Mouse (Mus musculus): ENCODE measurements around the gene Hdac7.
A peak's percentile ranks its signal among the peaks of the same experiment; 100 is the strongest.

The Hdac7 gene

DNA sequence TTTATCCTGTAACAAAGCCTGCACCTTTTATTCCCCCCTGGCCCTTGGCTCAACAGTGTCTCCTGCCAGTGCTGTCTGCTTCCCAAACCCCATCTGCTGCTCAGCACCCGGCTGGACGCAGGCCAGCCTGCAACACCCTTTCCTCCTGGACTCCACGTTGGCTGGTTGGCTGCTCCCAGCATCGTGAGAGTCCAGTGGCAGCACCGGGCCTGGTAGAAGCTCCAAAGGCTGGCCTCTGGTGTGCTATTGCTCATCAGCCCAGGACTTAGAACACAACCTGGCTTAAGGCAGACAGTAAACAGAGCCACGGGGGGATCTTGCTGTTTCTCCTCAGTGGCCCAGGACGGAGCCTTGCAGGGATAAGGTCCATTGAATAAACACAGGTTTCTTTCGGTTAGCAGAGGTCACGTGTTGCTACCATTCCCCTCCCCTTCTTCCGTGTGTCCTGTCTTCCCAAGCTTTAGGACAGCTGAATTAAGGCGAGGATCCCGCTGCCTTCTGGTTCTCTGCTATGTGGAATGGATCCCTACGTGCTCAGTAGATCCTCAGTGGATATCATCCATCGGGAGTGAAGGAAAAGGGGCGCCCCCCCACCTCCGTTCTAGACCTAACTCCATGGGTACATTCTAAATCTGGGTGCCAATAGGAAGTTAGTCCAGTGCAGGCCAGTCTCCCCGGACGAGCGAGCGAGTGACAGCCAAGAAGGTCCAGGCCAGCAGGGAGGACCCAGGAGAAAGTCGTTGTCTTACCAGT lies 30.7 kb downstream of the Hdac7 start:
- peak; percentile 84 to 86 for DNase-seq

DNA sequence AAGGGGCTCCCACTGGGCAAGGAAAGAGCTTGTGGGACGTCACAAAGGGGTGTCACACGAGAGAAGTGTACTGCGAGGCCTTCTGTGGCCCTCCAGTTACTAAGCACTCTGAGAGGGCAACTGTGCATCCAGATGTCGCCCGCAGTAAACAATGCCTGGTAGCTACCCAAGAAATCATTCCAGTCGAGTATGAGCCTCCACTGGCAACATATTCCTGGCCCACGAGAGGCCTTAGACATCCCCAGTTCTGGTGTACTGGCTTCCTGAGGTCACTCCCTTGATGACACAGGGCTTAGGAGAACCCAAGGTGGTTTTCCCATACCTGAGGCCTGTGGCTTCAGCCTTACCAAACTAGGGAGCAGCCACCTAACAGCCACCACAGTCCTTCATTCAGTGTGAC lies 31.4 kb downstream of the Hdac7 start:
- DNase-seq = no peak

DNA sequence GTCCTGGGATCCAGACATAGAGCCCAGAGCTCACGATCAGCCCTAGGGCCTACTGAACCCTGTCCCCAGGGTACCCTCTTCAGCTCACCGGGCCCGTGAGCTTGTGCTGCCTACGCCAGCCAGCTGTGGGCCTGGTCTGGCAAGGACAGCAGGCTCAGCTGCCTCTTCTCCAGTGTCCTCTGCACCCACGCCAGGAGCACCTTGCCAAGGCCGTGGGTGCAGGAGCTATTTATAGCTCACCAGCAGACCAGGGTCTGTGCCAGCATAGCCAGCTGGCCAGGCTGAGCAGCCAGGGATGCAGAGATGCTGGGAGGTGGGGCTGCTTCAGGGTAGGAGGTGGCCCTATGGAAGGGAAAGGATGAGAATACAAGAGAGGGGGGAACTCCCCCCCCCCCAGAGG lies 32.2 kb downstream of the Hdac7 start:
- peak; percentile 87 to 90 for DNase-seq

DNA sequence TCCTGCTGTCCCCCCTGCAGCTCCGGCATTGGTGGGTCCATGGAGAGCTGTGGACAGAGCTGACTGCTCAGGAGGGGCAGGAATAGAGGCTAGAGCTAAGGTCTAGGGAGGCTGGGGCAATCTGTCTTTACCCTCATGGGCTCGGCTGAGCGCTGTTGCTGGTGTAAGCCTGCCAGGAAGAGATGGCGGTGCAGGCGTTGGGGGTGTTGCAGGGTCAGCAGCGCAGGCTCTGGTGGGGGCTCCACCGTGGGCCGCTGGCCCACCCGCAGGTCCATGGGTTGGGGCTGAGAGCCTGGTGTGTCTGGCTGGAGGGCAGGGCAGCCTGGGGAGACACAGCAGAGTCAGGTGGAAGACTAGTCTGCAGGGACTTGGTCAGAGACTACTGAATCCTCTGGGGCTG lies 33.0 kb downstream of the Hdac7 start:
- no peak for DNase-seq

DNA sequence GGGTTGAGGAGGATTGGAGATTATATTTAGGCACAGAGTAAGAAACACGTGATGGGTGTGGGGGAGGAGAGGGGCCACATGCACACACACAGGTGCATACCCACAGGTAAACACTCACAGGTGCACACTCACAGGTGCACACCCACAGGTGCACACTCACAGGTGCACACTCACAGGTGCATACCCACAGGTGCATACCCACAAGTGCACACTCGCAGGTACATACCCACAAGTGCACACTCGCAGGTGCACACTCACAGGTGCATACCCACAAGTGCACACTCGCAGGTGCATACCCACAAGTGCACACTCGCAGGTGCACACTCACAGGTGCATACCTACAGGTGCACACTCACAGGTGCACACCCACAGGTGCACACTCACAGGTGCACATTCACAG lies 33.9 kb downstream of the Hdac7 start:
- no peak for DNase-seq

DNA sequence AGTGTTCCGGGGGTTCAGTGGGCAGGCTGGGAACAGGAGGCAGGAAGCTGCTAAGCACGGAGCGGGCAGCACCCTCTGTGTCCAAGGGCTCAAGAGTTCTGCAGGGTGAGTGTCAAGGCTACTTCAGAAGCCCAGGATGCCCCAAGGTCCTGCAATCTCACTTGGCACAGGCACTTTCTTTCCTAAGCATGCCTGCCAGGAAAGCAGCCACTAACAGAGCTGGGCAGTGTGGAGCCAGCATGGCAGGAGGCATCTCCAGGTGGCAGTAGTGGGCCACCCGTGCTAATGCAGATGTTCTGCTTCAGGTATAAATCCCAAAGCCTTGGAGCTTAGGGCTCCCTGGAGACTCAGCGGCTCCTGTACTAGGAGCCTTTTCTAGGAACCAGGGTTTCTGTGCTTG lies 34.4 kb downstream of the Hdac7 start:
- DNase-seq = peak; percentile 83 to 87

DNA sequence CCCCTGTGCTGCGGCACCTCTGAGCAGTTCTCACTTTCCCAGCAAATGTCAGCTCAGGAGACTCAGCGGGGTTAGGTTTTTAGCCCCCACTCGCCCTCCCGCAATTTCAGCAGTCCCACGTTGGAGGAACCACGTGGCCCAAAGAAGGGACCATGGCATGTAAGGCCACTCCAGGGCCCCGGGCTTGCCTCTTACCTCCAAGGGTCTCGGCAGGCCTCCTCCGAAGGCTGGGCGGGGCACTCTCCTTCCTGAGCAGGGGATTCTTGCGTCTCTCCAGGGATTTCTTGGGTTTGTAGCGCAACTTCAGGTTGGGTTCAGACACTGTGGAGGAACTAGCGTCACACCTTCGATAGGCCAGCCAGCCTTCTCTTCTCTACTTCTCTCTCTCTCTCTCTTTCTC lies 35.1 kb downstream of the Hdac7 start:
- no peak for DNase-seq

DNA sequence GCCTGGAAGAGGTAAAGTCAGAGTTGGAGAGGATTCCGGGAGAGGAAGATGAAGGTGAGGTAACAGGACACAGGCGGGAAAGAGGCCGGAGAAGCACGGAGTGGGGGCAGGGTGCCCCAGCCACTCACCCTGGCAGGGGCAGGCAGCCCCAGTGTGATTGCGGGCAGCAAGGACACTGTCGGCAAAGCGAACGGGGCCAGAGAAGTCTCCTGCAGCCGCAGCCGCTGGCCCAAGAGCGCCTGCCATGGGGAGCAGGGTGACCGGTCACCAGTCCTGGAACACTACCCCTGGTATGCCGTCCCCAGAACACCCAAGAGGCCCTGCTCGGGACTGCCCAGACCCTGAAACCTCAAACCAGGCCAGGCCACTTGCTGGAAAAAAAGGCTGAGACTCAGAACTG lies 35.8 kb downstream of the Hdac7 start:
- no peak for DNase-seq

DNA sequence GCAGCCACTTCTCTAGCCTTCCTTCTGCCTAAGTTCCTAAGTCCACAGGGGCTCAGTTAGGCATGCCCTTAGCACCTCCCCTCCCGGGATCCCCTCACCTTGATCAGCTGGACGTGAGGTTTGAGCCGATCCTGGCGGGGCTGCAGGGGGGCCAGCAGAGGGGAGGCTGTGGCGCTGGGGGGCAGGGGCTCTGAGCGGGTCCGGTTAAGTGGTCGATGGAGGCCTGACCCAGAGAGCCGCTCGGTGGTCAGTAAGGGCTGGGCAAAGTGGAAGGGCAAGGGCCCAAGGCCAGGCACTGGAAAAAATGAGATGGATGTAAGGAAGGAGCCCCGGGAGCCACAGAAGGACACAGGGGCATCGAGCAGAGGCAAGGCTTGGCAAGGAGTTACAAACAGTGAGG lies 36.4 kb downstream of the Hdac7 start:
- DNase-seq = no peak

DNA sequence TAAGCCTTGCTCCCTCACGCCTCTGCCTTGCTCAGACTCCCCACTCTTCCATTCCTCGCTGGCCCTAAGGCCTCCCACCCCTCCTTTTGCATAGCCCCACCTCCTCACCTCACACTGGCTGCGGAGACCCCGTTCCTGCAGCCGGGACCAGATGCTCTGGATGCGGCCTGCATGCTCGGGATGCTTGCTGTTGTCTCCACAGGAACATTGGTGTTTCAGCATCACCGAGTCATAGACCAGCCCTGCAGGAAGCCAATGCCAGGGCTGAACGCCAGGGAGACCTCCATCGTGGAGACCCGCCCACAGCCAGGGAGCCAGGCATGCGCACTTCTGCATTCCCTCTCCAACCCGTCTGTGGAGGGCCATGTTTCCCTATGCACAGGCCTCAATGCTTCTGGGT lies 41.7 kb downstream of the Hdac7 start:
- DNase-seq = no peak

DNA sequence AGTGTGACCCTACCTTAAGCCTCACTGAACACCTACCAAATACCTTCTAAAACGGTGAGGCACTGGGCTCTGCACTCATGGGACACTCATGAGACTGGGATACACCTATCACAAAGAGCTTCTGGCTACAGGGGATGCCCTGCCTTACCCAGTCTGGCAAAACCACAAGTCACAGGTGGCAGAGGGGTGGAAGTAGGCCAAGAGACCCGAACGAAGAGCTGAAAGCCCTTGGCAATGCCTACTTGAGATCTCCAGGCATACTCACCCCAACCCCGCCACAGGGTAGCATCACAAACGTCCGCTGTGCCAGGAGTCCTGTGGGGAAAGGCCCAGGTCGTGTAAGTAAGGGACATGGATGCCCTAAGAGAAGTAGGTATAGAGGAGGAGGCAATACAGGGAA lies 42.5 kb downstream of the Hdac7 start:
- no peak for DNase-seq

DNA sequence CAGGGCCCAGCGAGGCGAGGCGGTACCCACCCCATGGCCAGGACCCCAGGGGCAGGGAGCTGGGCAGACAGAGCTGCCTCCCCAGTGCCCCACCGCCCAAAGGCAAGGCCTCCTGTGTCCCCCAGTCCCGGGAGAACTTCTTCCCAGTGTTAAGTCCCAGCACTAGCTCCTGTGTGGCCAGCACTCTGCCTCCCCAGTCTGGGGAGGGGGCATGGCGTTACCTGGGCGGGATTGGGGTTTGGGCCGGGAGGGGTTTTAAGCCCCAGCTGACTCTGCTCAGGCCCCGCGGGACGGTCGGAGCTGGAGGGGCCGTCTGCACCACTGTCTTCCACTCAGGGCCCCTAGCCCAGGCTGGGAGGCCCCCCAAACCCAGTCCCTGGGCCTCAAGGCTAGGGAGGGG lies 43.4 kb downstream of the Hdac7 start:
- no peak for DNase-seq

DNA sequence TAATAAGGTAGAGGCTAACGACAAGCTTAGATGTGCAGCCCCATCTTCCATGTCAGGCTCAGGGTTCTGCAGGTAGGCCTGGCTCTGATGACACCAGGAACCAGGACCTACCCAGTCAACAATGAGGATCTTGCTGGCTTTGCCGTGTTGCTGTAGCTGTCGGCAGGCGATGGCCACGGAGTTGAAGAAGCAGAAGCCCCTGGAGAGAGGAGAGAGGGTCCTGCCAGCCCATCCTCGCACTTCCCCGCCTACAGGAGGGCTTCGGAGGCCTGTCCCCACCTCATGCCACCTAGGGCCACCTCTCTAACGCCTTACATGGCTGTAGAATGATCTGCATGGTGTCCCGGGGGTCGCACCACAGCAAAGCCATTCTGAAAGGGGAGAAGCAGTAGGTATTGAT lies 44.9 kb downstream of the Hdac7 start:
- DNase-seq = no peak

DNA sequence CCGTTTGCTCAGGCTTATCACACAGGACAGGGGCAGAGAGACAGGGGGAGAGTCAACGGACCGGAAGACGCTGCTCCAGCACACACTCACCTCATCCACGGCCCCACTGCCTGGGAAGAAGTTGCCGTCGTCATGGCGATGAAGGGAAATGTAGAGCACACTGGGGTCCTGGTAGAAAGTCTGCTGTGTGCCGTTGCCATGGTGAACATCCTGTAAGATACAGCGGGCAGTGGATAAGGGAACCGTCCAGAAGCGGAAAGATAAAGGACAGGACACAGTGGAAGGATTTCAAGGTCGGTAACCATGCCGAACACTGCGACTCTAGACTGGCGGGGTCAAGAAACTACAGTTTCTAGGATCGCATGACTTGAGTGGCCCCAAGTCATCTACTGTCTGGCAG lies 46.2 kb downstream of the Hdac7 start:
- DNase-seq = no peak

DNA sequence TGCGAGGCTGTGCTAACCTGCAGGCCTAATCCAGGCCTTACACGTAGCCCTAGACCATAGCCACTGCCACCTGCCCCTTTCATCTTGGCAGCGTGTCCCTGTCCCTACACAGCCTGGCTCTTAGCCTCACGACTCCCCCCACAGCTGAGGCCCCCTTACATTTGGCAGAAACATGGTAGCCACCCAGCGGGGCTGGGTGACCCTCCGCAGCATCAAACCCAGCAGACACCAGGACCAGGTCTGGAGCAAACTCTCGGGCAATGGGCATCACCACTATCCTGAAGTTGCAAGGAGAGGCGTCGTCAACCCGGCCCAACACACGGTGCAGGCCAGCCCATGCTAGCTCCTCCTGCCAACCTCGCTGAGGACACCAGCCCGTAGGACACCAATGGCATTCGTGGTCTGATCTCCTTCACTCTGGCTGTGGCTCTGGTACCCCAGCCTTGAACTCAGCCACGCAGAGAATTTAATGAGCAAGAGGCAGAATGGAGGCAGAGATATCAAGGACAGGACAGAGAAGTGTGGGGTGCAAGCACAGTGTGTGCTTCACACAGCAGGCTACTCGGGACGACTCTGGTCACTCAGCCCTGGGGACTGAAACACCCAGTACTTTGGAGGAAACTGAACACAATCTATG lies 47.5 kb downstream of the Hdac7 start:
- DNase-seq = no peak

DNA sequence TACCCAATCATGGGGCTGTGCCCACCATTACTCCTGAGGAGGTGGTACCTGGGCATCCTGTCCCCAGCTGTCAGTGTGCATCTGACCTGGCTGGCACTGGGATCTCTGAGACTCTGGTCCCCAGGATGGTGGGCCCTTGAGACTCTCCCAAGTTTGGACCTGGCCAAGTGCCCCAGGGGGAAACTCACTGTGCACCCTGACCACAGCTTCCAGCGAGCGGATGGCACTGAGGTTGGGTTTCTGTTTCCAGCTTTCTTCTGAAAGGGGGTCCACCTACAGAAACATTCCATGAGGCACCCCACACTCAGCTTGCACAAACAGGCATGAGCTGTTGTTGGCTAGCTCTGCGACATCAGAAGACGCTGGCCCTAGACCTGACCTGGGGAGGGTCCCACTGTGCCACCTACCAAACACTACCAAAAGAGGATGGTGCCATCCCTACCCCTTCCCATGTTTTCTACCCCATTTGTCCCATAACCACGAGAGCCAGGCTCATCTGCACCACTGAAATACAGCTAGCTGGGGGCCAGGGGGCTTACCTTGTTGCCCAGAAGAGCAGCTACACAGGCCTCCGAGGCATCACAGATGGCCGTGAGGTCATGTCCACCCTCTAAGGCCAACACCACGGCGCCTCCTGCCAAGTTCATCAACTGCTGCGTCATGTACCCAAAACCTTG lies 48.6 kb downstream of the Hdac7 start:
- DNase-seq = no peak

DNA sequence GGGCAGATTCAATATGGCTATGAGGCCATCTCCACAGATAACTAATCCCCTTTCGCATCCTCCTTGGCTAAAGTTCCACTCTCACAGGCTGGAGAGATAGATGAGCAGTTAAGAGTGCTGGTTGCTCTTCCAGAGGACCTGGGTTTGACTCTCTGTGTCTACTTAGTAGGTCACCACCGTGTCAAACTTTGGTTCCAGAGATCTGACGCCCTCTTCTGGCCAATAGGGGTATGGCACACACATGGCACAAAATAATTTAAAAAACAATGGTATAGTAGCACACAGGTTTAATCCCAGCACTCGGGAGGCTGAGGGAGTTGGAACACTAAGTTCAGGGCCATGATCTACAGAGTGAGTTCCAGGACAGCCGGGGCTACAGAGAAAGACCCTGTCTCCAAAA lies 50.0 kb downstream of the Hdac7 start:
- DNase-seq = no peak

DNA sequence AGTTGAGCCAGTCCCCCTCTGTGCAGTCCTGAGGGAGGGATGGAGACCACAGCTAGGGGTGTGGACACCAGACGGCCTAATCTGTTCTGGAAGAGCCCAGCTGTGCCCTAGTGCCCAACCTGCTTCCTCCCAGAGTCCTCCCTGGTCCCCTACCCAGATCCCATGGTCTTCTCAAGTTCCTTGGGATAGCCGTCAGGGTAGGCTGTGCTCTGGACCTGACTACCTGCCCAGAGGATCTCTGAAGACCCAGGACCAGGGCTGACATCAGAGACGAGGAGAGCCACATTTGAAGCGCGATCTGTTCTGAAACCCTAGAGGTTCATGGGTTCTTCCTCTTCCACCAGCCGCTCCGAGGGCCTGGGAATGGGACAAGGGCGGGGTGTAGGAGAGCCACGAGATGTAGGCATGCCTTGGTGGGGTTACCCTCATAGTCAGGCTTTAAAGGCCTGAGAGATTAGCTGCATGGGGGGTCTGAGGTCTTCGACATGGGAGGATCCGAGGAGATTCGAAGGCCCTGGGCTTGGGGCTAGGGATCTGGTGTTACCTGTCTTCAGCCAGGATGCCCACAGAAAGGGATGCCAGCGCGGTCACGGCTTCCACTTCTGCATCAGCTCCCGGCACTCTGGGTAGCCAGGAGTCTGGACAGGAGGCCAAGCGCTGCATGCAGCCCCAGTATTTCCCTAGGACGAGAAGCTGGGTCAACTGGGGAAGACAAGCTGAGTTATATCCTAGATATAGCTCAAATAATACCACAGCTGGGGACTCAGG lies 50.7 kb downstream of the Hdac7 start:
- no peak for DNase-seq

DNA sequence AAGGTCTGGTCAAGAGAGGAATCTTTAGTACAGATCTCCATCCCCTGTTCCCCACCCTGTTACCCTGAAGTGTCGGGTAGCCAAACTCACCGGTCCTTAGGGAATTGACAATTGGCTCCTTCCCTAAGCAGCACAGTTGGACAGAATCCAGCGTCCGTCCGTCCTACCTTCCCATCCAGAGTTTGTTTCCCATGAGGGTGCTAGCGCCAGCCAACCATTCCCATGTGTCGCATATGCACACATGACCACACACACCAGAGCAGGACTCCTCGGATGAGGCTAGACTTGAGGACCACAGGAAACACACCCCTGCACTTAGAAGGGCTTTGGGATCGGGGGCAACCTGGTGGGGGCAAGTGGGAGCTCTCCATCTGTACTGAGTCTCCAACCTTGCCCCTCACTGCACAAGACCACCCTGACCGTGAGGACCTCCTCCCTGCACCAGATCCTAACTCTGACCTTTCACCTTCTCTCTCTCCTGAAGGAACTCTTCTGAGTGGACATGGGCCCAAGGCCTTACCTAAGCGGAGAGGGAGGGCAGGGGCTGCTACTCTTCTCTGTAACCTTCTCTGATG lies 53.1 kb downstream of the Hdac7 start:
- DNase-seq = no peak

DNA sequence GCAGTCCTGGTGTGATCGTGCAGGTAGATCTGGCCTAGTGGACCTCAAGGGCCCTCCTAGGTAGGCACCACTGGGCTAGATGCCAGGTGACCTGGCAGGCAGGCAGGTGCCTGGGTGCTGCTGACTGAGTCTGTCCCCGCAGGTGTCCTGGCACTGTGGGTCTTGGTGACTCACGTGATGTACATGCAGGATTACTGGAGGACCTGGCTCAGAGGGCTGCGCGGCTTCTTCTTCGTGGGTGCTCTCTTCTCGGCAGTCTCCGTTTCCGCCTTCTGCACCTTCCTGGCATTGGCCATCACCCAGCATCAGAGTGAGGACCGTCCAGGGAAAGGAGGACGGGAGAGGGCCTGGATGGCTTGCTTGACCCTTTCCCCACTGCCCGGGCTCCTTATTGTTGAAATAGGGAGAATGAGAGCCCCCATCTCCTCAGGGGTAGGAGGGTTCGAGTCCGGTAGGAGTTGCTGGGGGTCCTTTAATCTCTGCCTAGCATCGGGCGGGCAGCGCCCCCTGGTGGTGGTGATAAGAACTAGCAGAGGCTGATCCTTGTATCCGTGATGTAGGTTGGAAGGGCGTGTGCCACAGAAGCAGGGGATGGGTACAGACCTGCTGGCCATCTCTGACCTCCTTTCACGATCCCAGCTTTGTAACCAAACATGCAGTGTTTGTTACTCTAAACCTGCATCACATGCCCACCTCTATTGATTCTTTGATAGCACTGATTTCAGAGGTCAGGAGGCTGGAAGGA lies 54.4 kb downstream of the Hdac7 start:
- DNase-seq = peak; percentile 64 to 87

DNA sequence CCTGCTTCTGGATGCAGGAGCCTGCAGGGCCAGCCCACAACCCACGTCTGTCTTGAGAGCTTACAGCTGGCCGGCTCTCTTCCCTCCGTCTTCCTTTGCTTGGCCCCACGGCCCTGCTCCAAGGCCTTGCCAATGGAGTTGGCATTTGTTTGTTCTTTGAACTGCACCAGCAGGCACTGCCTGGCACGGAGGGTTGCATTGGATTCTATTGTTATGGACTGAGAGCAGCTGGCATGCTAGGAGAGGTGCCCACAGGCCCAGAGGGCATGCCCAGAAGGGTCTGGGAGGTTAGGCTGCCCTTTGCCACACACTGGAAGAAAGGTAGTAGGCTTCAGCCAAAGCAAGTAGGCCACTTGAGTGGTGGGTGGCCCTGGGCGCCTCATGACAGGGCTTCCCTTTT lies 55.5 kb downstream of the Hdac7 start:
- DNase-seq = peak; percentile 47 to 57

Data from kidney, postnatal 36 days (tissue).